Mouse (Mus musculus) retina, postnatal 7 days (tissue): ENCODE data around the gene Rab8a.
"Not testable (repeated sequence)": the region's sequence is repeated elsewhere in the genome, so short reads cannot be mapped to it uniquely, and the experiment has no call there.

ENCODE experiments used
- DNase-seq: peaks from one replicate; pipeline ENCODE4 v3.0.0-alpha.2; 2012; ENCODE audit warnings: low read depth, low spot score

Gene Rab8a

GRCm38 (mm10) chr8:72160707-72161697 lies at the start of gene Rab8a:
Gene Rab8a (plus strand): TSS chr8:72161200.
- peak; percentile 99 for DNase-seq

- no peak for DNase-seq
Observed at GRCm38 (mm10) chr8:72112486-72112885, 48.5 kb upstream of the Rab8a start.

GRCm38 (mm10) chr8:72115202-72115601 lies 45.8 kb upstream of the Rab8a start:
- DNase-seq = no peak

- DNase-seq = no peak
Observed at GRCm38 (mm10) chr8:72118616-72119015, 42.4 kb upstream of the Rab8a start.

GRCm38 (mm10) chr8:72121486-72121885 lies 39.5 kb upstream of the Rab8a start:
- not testable (repeated sequence) for DNase-seq

- no peak for DNase-seq
Observed at GRCm38 (mm10) chr8:72121997-72122396, 39.0 kb upstream of the Rab8a start.

- DNase-seq = no peak
Observed at GRCm38 (mm10) chr8:72127834-72128233, 33.2 kb upstream of the Rab8a start.

GRCm38 (mm10) chr8:72131251-72131650 lies 29.7 kb upstream of the Rab8a start:
- DNase-seq = no peak

- DNase-seq = no peak
Observed at GRCm38 (mm10) chr8:72131901-72132300, 29.1 kb upstream of the Rab8a start.

- DNase-seq = no peak
Observed at GRCm38 (mm10) chr8:72132417-72132816, 28.6 kb upstream of the Rab8a start.

- no peak for DNase-seq
Observed at GRCm38 (mm10) chr8:72132891-72133290, 28.1 kb upstream of the Rab8a start.

GRCm38 (mm10) chr8:72133507-72133906 lies 27.5 kb upstream of the Rab8a start:
- no peak for DNase-seq

- peak; percentile 66 for DNase-seq
Observed at GRCm38 (mm10) chr8:72134756-72135445, 26.1 kb upstream of the Rab8a start, which contains the start of gene Tpm4. Gene Tpm4 (plus strand): TSS chr8:72134975.

GRCm38 (mm10) chr8:72135446-72136301 lies 25.3 kb upstream of the Rab8a start:
- DNase-seq = no peak

- DNase-seq = no peak
Observed at GRCm38 (mm10) chr8:72136302-72136978, 24.6 kb upstream of the Rab8a start.

- no peak for DNase-seq
Observed at GRCm38 (mm10) chr8:72137431-72137830, 23.6 kb upstream of the Rab8a start.

- no peak for DNase-seq
Observed at GRCm38 (mm10) chr8:72138456-72138855, 22.5 kb upstream of the Rab8a start.

- DNase-seq = no peak
Observed at GRCm38 (mm10) chr8:72143256-72143824, 17.7 kb upstream of the Rab8a start.

- no peak for DNase-seq
Observed at GRCm38 (mm10) chr8:72144345-72144975, 16.5 kb upstream of the Rab8a start.

- no peak for DNase-seq
Observed at GRCm38 (mm10) chr8:72145511-72145910, 15.5 kb upstream of the Rab8a start.
